Mouse (Mus musculus): ENCODE measurements around the gene Ifi203. TPM values are rescaled to one million over a fixed set of nuclear protein-coding genes. Genes with fewer than 3 reads are reported as not detected.

Gene Ifi203
- 5.7 TPM for polyA plus RNA-seq (2014; fragmentation: Illumina TruSeq; extraction: RNeasy Lipid Tissue Mini Kit (QIAGEN cat#74804); ENCODE audit: low read depth, low replicate concordance)

DNA sequence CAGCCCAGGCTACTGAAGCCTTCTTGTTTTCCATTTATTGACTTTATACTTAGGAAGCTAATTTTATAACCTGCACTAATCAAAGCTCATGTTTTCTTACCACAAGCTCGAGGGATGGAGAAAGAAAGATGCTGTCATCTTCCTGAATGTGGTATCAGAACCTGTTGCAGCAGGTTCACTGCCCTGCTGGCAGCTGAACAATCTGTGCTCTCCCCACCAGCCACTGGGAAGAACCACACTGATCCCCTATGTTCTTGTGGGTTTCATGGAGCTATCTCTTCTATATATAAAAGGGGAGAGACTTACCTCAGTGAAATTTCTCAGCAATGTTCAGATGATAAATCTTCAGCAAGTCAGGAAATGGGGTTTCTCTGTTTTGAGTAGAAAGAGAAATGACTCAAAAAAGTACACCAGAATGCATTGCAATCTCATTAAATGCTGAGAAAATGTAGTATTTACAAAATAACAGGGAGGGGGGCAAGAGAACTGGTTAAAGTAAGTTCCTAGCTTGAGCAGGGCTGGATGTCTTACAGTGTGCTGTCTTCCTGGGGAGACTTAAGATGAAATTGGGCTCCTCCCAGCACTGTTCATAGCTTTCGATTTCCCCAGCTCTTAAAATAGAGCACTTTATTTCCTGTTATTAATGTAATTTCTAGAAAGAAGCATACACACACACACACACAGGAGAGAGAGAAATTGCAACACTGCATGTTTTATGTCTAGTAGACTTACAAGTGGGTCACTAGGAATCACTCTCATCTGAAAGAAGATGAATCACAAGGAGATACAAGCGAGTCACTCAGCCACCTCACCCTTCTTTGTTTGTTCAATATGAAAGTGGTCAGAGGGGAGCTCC lies at the start of gene Ifi203, which contains the start of gene Mndal:
Ifi203 (minus strand) TSS at position 749 of the 856 bp plus-strand sequence.
Mndal (minus strand) TSS at position 568 of the 856 bp plus-strand sequence.

DNA sequence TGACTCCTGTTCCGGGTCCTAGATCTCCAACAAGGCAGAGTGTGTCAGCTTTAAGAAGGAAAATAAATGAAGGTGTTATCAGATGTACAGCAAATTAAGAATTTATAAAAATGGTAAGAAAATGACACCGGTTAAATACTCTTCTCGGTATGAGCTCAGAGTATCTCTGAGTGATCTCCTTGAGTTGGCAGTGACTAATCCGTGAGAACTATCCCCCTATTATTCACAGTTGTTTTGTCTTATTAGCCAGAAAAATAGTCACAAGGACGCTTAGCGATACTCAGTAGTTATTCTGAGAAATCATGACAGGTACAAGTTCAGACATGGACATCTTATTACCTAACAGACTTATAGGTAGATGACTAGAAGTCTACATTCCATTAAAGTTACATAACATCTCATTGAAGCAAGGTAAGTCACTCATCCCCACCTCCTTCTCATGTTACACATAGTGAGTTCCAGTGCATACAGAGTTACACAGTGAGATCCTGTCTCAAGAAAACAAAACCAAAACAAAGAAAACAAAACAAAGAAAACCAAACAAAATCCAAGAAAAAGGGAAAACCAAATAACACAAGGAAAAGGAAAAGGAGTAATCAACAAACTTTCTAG lies 40.3 kb upstream of the Ifi203 start, which contains the start of gene Ifi202b:
Ifi202b (minus strand) TSS at position 51 of the 612 bp plus-strand sequence.

GRCm38 (mm10) chr1:173912548-173913255 lies 29.8 kb downstream of the Ifi203 start, which contains the start of gene Ifi211:
TSS of gene Ifi211 (minus strand) at chr1:173913046.

Other genes with a start within 250 kb of the Ifi203 start
- 1.4 TPM for gene Ifi207, start 200.9 kb downstream of the Ifi203 start, polyA plus RNA-seq (2014; fragmentation: Illumina TruSeq; extraction: RNeasy Lipid Tissue Mini Kit (QIAGEN cat#74804); ENCODE audit: low read depth, low replicate concordance)
- gene Ifi204, start 175.7 kb downstream of the Ifi203 start, polyA plus RNA-seq (2014; fragmentation: Illumina TruSeq; extraction: RNeasy Lipid Tissue Mini Kit (QIAGEN cat#74804); ENCODE audit: low read depth, low replicate concordance): 2.7 TPM
- gene Ifi211, start 29.6 kb downstream of the Ifi203 start, polyA plus RNA-seq (2014; fragmentation: Illumina TruSeq; extraction: RNeasy Lipid Tissue Mini Kit (QIAGEN cat#74804); ENCODE audit: low read depth, low replicate concordance): 1.7 TPM
- gene Mndal, start 181 bp downstream of the Ifi203 start, polyA plus RNA-seq (2014; fragmentation: Illumina TruSeq; extraction: RNeasy Lipid Tissue Mini Kit (QIAGEN cat#74804); ENCODE audit: low read depth, low replicate concordance): 5.1 TPM
- gene Ifi202b, start 40.1 kb upstream of the Ifi203 start, polyA plus RNA-seq (2014; fragmentation: Illumina TruSeq; extraction: RNeasy Lipid Tissue Mini Kit (QIAGEN cat#74804); ENCODE audit: low read depth, low replicate concordance): 0.95 TPM
- 0.45 TPM for gene Ifi205, start 89.1 kb upstream of the Ifi203 start, polyA plus RNA-seq (2014; fragmentation: Illumina TruSeq; extraction: RNeasy Lipid Tissue Mini Kit (QIAGEN cat#74804); ENCODE audit: low read depth, low replicate concordance)
- not detected for gene Olfr433, start 98.0 kb upstream of the Ifi203 start, polyA plus RNA-seq (2014; fragmentation: Illumina TruSeq; extraction: RNeasy Lipid Tissue Mini Kit (QIAGEN cat#74804); ENCODE audit: low read depth, low replicate concordance)
- not detected for gene Olfr432, start 106.5 kb upstream of the Ifi203 start, polyA plus RNA-seq (2014; fragmentation: Illumina TruSeq; extraction: RNeasy Lipid Tissue Mini Kit (QIAGEN cat#74804); ENCODE audit: low read depth, low replicate concordance)
- not detected for gene Olfr430, start 123.9 kb upstream of the Ifi203 start, polyA plus RNA-seq (2014; fragmentation: Illumina TruSeq; extraction: RNeasy Lipid Tissue Mini Kit (QIAGEN cat#74804); ENCODE audit: low read depth, low replicate concordance)
- gene Olfr429, start 141.7 kb upstream of the Ifi203 start, polyA plus RNA-seq (2014; fragmentation: Illumina TruSeq; extraction: RNeasy Lipid Tissue Mini Kit (QIAGEN cat#74804); ENCODE audit: low read depth, low replicate concordance): not detected
- not detected for gene Olfr427, start 154.2 kb upstream of the Ifi203 start, polyA plus RNA-seq (2014; fragmentation: Illumina TruSeq; extraction: RNeasy Lipid Tissue Mini Kit (QIAGEN cat#74804); ENCODE audit: low read depth, low replicate concordance)
- gene Olfr231, start 178.5 kb upstream of the Ifi203 start, polyA plus RNA-seq (2014; fragmentation: Illumina TruSeq; extraction: RNeasy Lipid Tissue Mini Kit (QIAGEN cat#74804); ENCODE audit: low read depth, low replicate concordance): 0.04 TPM
- gene Olfr424, start 188.8 kb upstream of the Ifi203 start, polyA plus RNA-seq (2014; fragmentation: Illumina TruSeq; extraction: RNeasy Lipid Tissue Mini Kit (QIAGEN cat#74804); ENCODE audit: low read depth, low replicate concordance): not detected
- gene Olfr420, start 213.0 kb upstream of the Ifi203 start, polyA plus RNA-seq (2014; fragmentation: Illumina TruSeq; extraction: RNeasy Lipid Tissue Mini Kit (QIAGEN cat#74804); ENCODE audit: low read depth, low replicate concordance): not detected
- 10.8 TPM for gene Spta1, start 230.1 kb upstream of the Ifi203 start, polyA plus RNA-seq (2014; fragmentation: Illumina TruSeq; extraction: RNeasy Lipid Tissue Mini Kit (QIAGEN cat#74804); ENCODE audit: low read depth, low replicate concordance)

Measured in testis, adult 10 weeks (tissue).